Mouse (Mus musculus) forebrain, embryonic 10.5 days (tissue): ENCODE measurements at regions not wholly inside any gene's neighbourhood (a gene's known extent, or its start where the extent isn't known, plus 50 kb on each side); places are given as distances from the start of the nearest gene placed in this dataset.

Experiments
- DNase-seq: peaks from one replicate; pipeline ENCODE4 v3.0.0-alpha.2; 2017; ENCODE audit warnings: low spot score; ENCODE audit errors: extremely low spot score
- H3K27ac ChIP-seq: fragments of 300-500 bp; sonication (generic); 2 replicates; pipeline ENCODE4 v1.5.1; 2016; ENCODE audit warnings: mild to moderate bottlenecking
- H3K27me3 ChIP-seq: fragments of 300-500 bp; sonication (generic); 2 replicates; pipeline ENCODE4 v1.6.1; 2016; ENCODE audit warnings: mild to moderate bottlenecking; ENCODE audit not compliant: poor library complexity, severe bottlenecking
- H3K36me3 ChIP-seq: fragments of 300-500 bp; sonication (generic); replicated peaks from 2 replicates; pipeline ENCODE4 v1.6.1; 2016; ENCODE audit warnings: mild to moderate bottlenecking, moderate library complexity
- H3K4me1 ChIP-seq: fragments of 300-500 bp; sonication (generic); 2 replicates; pipeline ENCODE4 v1.6.1; 2016
- H3K4me3 ChIP-seq: fragments of 300-500 bp; sonication (generic); 2 replicates; pipeline ENCODE4 v1.5.1; 2016; ENCODE audit warnings: mild to moderate bottlenecking, moderate library complexity
- H3K9me3 ChIP-seq: fragments of 300-500 bp; sonication (generic); 2 replicates; pipeline ENCODE4 v1.6.1; 2016; ENCODE audit warnings: mild to moderate bottlenecking, moderate library complexity
- WGBS: fragments of 180-500 bp; shearing (Covaris S2); methylation state at CpG from one replicate; pipeline ENCODE4 v1.1.7; 2016; 5-methylcytosine and 5-hydroxymethylcytosine counted together

- Histone ChIP-seq H3K36me3 (no peaks in the 10 kb centered on the region), H3K4me3 (no peak overlapping the region), H3K27me3 (no peaks in the 10 kb centered on the region), H3K9me3 (no peaks in the 10 kb centered on the region), H3K4me1 (no peaks in the 10 kb centered on the region), H3K27ac (no peak overlapping the region)
- DNase-seq = no peak
Measured at GRCm38 (mm10) chr13:6316201-6316600, 231.7 kb upstream of the Pitrm1 start.

GRCm38 (mm10) chr13:6323948-6324347 is 224.0 kb upstream of the Pitrm1 start:
- H3K4me1 ChIP-seq = no peaks in the 10 kb centered on the region
- H3K36me3 ChIP-seq = no peaks in the 10 kb centered on the region
- no peaks in the 10 kb centered on the region for H3K9me3 ChIP-seq
- DNase-seq = no peak
- no peaks in the 10 kb centered on the region for H3K27me3 ChIP-seq
- 86% methylated on average over 2 of the region's 2 CpGs for WGBS
- H3K27ac ChIP-seq = no peak overlapping the region
- no peak overlapping the region for H3K4me3 ChIP-seq

DNA sequence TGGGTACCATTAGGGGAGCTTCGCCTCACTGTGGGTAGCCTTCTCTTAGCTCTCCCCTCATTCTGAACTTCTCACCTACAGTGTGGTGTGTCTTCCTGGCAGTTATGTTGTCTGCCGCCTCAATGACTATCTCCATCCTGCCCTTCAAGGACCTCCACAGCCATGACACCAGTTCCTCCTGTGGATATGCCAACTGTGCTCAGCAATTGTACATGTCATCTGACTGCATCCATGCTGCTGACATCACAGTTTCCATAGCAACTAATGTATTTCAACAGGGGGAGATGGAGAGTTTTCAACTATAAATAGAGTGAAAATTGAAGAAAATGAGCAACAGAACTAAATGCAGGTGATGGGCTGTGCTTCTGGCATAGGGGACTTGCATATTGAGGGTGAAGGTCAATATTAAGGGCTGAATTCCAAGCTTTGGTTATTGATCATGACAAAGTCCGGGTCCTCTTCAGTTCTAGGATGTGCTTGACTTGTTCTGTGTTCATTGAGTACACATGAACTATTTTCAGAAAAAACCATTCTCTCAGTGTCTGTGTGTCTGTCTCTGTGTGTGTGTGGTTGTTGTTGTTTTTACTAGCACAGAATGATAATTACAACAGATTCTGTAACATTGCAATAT is 217.5 kb upstream of the Pitrm1 start:
- H3K36me3 ChIP-seq = no peaks in the 10 kb centered on the region
- no peaks in the 10 kb centered on the region for H3K4me1 ChIP-seq
- no peak overlapping the region for H3K4me3 ChIP-seq
- H3K9me3 ChIP-seq = no peaks in the 10 kb centered on the region
- no peak overlapping the region for H3K27ac ChIP-seq
- H3K27me3 ChIP-seq = no peaks in the 10 kb centered on the region
- DNase-seq = no peak
- WGBS = 94% methylated on average over 3 of the region's 3 CpGs

DNA sequence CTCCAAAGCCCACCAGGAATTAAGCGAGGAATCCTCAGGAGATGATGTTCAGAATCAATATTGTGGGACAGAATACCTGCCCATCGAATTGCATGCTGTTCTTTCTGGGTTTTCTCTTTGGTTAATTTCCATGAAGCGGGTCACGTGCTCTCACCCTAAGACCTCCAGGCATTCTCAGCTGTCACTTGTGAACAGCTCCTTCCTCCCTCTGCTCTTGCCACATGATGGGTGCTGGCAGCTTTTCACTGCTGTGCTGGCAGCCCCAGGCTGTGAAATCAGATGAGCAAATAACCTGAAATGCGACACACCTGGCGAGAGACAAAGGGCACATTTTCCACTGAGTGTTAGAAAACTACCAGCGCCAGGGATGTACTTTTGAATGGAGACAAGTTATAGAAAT is 207.8 kb upstream of the Pitrm1 start:
- no peaks in the 10 kb centered on the region for H3K4me1 ChIP-seq
- no peak overlapping the region for H3K27ac ChIP-seq
- no peaks in the 10 kb centered on the region for H3K27me3 ChIP-seq
- 85% methylated on average over 7 of the region's 7 CpGs for WGBS
- no peaks in the 10 kb centered on the region for H3K9me3 ChIP-seq
- no peak overlapping the region for H3K4me3 ChIP-seq
- DNase-seq = no peak
- no peaks in the 10 kb centered on the region for H3K36me3 ChIP-seq

GRCm38 (mm10) chr13:6341102-6341737 is 206.7 kb upstream of the Pitrm1 start:
- Histone ChIP-seq H3K27me3 (no peaks in the 10 kb centered on the region), H3K27ac (no peak overlapping the region), H3K36me3 (no peaks in the 10 kb centered on the region), H3K4me3 (no peak overlapping the region), H3K4me1 (no peaks in the 10 kb centered on the region), H3K9me3 (no peaks in the 10 kb centered on the region)
- no peak for DNase-seq
- 86% methylated on average over 3 of the region's 3 CpGs for WGBS

GRCm38 (mm10) chr13:6365169-6365568 is 182.8 kb upstream of the Pitrm1 start:
- H3K27ac ChIP-seq = no peak overlapping the region
- 94% methylated on average over 4 of the region's 4 CpGs for WGBS

DNA sequence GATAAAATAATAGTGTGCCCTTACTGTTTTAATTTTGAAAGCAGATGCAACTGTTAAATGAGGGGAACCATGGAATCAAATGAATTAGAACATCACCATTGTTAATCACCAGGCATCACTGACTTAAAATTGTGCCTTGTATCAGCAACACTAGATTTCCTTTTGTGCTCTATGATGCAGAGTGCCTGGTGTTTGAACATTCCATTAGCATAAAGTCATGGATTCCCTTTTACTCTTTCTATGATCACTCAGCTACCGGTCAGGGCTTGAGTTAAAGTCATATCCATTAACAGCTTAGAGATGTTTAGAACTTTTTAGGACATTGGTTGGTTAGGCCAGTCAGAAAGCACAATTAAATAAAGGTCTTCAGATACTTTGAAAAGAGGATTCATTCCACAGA is 180.3 kb upstream of the Pitrm1 start:
- WGBS = 83% methylated on average over 1 of the region's 1 CpGs
- Histone ChIP-seq H3K4me1 (no peaks in the 10 kb centered on the region), H3K27ac (no peak overlapping the region), H3K27me3 (no peaks in the 10 kb centered on the region), H3K9me3 (no peaks in the 10 kb centered on the region), H3K36me3 (no peaks in the 10 kb centered on the region), H3K4me3 (no peak overlapping the region)
- DNase-seq = no peak

More at GRCm38 (mm10) chr13:6365169-6365568, 182.8 kb upstream of the Pitrm1 start:
- Histone ChIP-seq H3K4me1 (no peaks in the 10 kb centered on the region), H3K27me3 (no peaks in the 10 kb centered on the region), H3K4me3 (no peak overlapping the region), H3K9me3 (no peaks in the 10 kb centered on the region), H3K36me3 (no peaks in the 10 kb centered on the region)
- DNase-seq = no peak

DNA sequence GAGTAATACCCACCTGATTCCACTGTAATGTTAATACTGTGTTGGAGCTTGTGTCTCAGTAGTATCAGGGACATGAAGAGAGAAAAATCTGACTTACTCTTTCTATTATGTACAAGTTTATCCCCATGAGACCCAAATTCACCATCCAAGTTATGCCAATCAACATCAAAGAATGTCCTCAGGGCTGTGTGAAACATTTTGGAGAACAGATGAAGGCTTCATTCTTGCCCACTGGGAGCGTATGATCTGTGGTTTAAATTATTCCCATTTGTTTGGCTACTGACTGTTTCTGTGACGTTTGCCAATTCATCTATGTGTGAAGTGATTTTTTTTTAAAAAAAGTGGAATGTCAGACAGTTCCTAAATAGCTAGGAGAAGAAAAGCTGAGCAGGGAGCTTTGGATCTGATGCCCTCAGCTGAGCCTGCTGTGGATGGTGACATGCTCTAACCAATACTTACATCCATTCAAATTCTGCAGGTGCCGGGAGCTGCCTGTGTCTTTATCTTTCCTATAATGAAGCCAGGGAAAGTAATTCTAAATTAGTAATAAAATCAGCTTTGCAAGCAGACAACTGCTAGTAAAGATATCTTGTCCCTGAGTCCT is 173.3 kb upstream of the Pitrm1 start:
- 84% methylated on average over 3 of the region's 3 CpGs for WGBS
- Histone ChIP-seq H3K27me3 (no peaks in the 10 kb centered on the region), H3K9me3 (no peaks in the 10 kb centered on the region), H3K4me3 (no peak overlapping the region), H3K27ac (no peak overlapping the region), H3K36me3 (no peaks in the 10 kb centered on the region), H3K4me1 (no peaks in the 10 kb centered on the region)
- DNase-seq = no peak

DNA sequence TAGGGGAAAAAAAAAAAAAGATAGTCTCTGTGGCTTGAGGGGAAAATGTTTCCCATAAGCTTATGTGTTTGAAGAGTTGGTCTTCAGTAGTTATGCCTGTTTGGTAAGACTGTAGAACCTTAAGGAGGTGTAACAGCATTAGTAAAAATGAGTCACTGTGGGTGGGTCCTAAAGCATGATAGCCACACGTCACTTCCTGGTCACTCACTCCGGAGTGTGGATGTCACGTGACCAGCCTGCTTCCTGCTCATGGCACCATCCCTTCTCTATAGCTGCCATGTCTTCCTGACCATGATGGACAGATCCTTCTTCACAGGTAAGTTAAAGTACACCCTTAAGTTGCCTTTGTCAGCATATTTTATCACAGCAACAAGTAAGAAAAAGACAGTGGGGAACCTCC is 170.0 kb upstream of the Pitrm1 start:
- 85% methylated on average over 3 of the region's 3 CpGs for WGBS
- H3K4me3 ChIP-seq = no peak overlapping the region
- DNase-seq = no peak

GRCm38 (mm10) chr13:6395562-6396223 is 152.3 kb upstream of the Pitrm1 start:
- no peak overlapping the region for H3K4me3 ChIP-seq
- no peak for DNase-seq
- no peaks in the 10 kb centered on the region for H3K36me3 ChIP-seq
- H3K27ac ChIP-seq = no peak overlapping the region
- H3K9me3 ChIP-seq = no peaks in the 10 kb centered on the region
- no peaks in the 10 kb centered on the region for H3K27me3 ChIP-seq
- no peaks in the 10 kb centered on the region for H3K4me1 ChIP-seq
- 77% methylated on average over 5 of the region's 5 CpGs for WGBS

More for the DNA sequence above, 170.0 kb upstream of the Pitrm1 start:
- Histone ChIP-seq H3K27ac (no peak overlapping the region), H3K9me3 (no peaks in the 10 kb centered on the region), H3K27me3 (no peaks in the 10 kb centered on the region), H3K4me1 (no peaks in the 10 kb centered on the region), H3K36me3 (no peaks in the 10 kb centered on the region)

DNA sequence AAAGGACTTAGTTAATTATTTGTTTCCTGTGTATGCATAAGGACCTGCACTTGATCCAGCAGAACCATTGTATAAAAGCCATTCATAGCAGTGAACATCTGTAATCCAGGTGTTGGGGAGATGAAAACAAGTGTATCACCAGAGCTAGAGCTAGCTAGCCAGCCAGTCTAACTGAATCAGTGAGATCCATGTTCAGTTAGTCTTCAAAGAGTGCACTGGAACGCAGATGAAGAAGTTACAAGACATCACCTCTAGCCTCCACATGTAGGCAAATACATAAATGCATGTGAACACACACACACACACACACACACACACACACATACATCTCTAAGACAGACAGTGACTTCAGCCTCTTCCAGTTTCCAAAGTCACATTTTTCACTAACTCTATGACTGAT is 150.3 kb upstream of the Pitrm1 start:
- no peak for DNase-seq
- WGBS = 92% methylated on average over 1 of the region's 1 CpGs
- H3K27me3 ChIP-seq = no peaks in the 10 kb centered on the region
- H3K36me3 ChIP-seq = no peaks in the 10 kb centered on the region
- H3K9me3 ChIP-seq = no peaks in the 10 kb centered on the region
- H3K4me1 ChIP-seq = no peaks in the 10 kb centered on the region
- H3K27ac ChIP-seq = no peak overlapping the region
- H3K4me3 ChIP-seq = no peak overlapping the region

- WGBS = 84% methylated on average over 4 of the region's 4 CpGs
- no peaks in the 10 kb centered on the region for H3K4me1 ChIP-seq
Measured at GRCm38 (mm10) chr13:6431821-6432220, 116.1 kb upstream of the Pitrm1 start.

GRCm38 (mm10) chr13:6446976-6447375 is 101.0 kb upstream of the Pitrm1 start:
- Histone ChIP-seq H3K36me3 (no peaks in the 10 kb centered on the region), H3K27ac (no peak overlapping the region), H3K27me3 (no peaks in the 10 kb centered on the region), H3K9me3 (no peaks in the 10 kb centered on the region), H3K4me3 (no peak overlapping the region), H3K4me1 (no peaks in the 10 kb centered on the region)
- no peak for DNase-seq

More at GRCm38 (mm10) chr13:6431821-6432220, 116.1 kb upstream of the Pitrm1 start:
- H3K27ac ChIP-seq = no peak overlapping the region
- H3K4me3 ChIP-seq = no peak overlapping the region
- H3K27me3 ChIP-seq = no peaks in the 10 kb centered on the region
- DNase-seq = no peak
- H3K9me3 ChIP-seq = no peaks in the 10 kb centered on the region
- H3K36me3 ChIP-seq = no peaks in the 10 kb centered on the region
